Mouse (Mus musculus): ENCODE results near the gene Pea15a. TPM values are rescaled to one million over a fixed set of nuclear protein-coding genes. Genes with fewer than 3 reads are reported as not detected.

The Pea15a gene
- polyA plus RNA-seq, 1 experiment = 38.8 TPM

GRCm38 (mm10) chr1:172205741-172206087, 890 bp downstream of the Pea15a start:
- Histone ChIP-seq H3K27me3 (ENCODE audit: control insufficient read depth, insufficient read depth, low read length) (no peaks in the 10 kb centered on the region), H3K4me3 (ENCODE audit: control insufficient read depth, insufficient read depth, low read length) (no peak overlapping the region), H3K36me3 (ENCODE audit: control insufficient read depth, insufficient read depth, low read length) (no peaks in the 10 kb centered on the region), H3K27ac (ENCODE audit: control insufficient read depth, insufficient read depth, low read length) (no peak overlapping the region), H3K4me1 (replicated peaks; ENCODE audit: control insufficient read depth, insufficient read depth, low read length) (peaks cover 12% of the 10 kb centered on the region)
- 7% methylated on average over 3 of the region's 3 CpGs for WGBS
- TF ChIP-seq POLR2A (IDR thresholded peaks at IDR 0.05; ENCODE audit: control insufficient read depth, extremely low read depth, insufficient read depth, low read length, poor library complexity) (no peak), CTCF (IDR thresholded peaks at IDR 0.05; ENCODE audit: borderline replicate concordance, control insufficient read depth, extremely low read depth, insufficient read depth, low read length, poor library complexity) (no peak)
- no peak for DNase-seq

- TF ChIP-seq CTCF (IDR thresholded peaks at IDR 0.05; ENCODE audit: borderline replicate concordance, control insufficient read depth, extremely low read depth, insufficient read depth, low read length, poor library complexity) (no peak), POLR2A (IDR thresholded peaks at IDR 0.05; ENCODE audit: control insufficient read depth, extremely low read depth, insufficient read depth, low read length, poor library complexity) (no peak)
- no peaks in the 10 kb centered on the region for H3K36me3 ChIP-seq (ENCODE audit: control insufficient read depth, insufficient read depth, low read length)
- H3K27me3 ChIP-seq (ENCODE audit: control insufficient read depth, insufficient read depth, low read length) = no peaks in the 10 kb centered on the region
- WGBS = 78% methylated on average over 15 of the region's 15 CpGs
- peaks cover 12% of the 10 kb centered on the region for H3K4me1 ChIP-seq (replicated peaks; ENCODE audit: control insufficient read depth, insufficient read depth, low read length)
- no peak overlapping the region for H3K27ac ChIP-seq (ENCODE audit: control insufficient read depth, insufficient read depth, low read length)
- no peak overlapping the region for H3K4me3 ChIP-seq (ENCODE audit: control insufficient read depth, insufficient read depth, low read length)
- no peak for DNase-seq
These were observed 1.5 kb downstream of the Pea15a start for GRCm38 (mm10) chr1:172204814-172205740.

- Histone ChIP-seq H3K4me3 (ENCODE audit: control insufficient read depth, insufficient read depth, low read length) (no peak overlapping the region), H3K27ac (ENCODE audit: control insufficient read depth, insufficient read depth, low read length) (no peak overlapping the region), H3K27me3 (ENCODE audit: control insufficient read depth, insufficient read depth, low read length) (no peaks in the 10 kb centered on the region), H3K4me1 (replicated peaks; ENCODE audit: control insufficient read depth, insufficient read depth, low read length) (peaks cover 12% of the 10 kb centered on the region), H3K36me3 (ENCODE audit: control insufficient read depth, insufficient read depth, low read length) (0 out of 2 replicates have a peak, but pooled peaks cover 5% of the 10 kb centered on the region)
- WGBS = 83% methylated on average over 9 of the region's 9 CpGs
- no peak for DNase-seq
- TF ChIP-seq POLR2A (IDR thresholded peaks at IDR 0.05; ENCODE audit: control insufficient read depth, extremely low read depth, insufficient read depth, low read length, poor library complexity) = no peak
- no peak for TF ChIP-seq CTCF (IDR thresholded peaks at IDR 0.05; ENCODE audit: borderline replicate concordance, control insufficient read depth, extremely low read depth, insufficient read depth, low read length, poor library complexity)
These were observed 2.4 kb downstream of the Pea15a start for GRCm38 (mm10) chr1:172204033-172204813.

- 38% methylated on average over 4 of the region's 4 CpGs for WGBS
- Histone ChIP-seq H3K4me1 (replicated peaks; ENCODE audit: control insufficient read depth, insufficient read depth, low read length) (peaks cover 12% of the 10 kb centered on the region), H3K27ac (ENCODE audit: control insufficient read depth, insufficient read depth, low read length) (no peak overlapping the region), H3K4me3 (ENCODE audit: control insufficient read depth, insufficient read depth, low read length) (no peak overlapping the region), H3K27me3 (ENCODE audit: control insufficient read depth, insufficient read depth, low read length) (no peaks in the 10 kb centered on the region), H3K36me3 (ENCODE audit: control insufficient read depth, insufficient read depth, low read length) (peaks cover 5% of the 10 kb centered on the region; the same call in 1 of the 2 replicates)
- DNase-seq = no peak
- no peak for TF ChIP-seq POLR2A (IDR thresholded peaks at IDR 0.05; ENCODE audit: control insufficient read depth, extremely low read depth, insufficient read depth, low read length, poor library complexity)
- TF ChIP-seq CTCF (IDR thresholded peaks at IDR 0.05; ENCODE audit: borderline replicate concordance, control insufficient read depth, extremely low read depth, insufficient read depth, low read length, poor library complexity) = no peak
These were observed 3.0 kb downstream of the Pea15a start for GRCm38 (mm10) chr1:172203566-172203965.

- 92% methylated on average over 2 of the region's 2 CpGs for WGBS
These were observed 3.6 kb downstream of the Pea15a start for GRCm38 (mm10) chr1:172202894-172203522.

More at GRCm38 (mm10) chr1:172202894-172203522, 3.6 kb downstream of the Pea15a start:
- Histone ChIP-seq H3K4me3 (ENCODE audit: control insufficient read depth, insufficient read depth, low read length) (no peak overlapping the region), H3K36me3 (ENCODE audit: control insufficient read depth, insufficient read depth, low read length) (peaks cover 10% of the 10 kb centered on the region; the same call in 1 of the 2 replicates), H3K27ac (ENCODE audit: control insufficient read depth, insufficient read depth, low read length) (no peak overlapping the region), H3K4me1 (replicated peaks; ENCODE audit: control insufficient read depth, insufficient read depth, low read length) (peaks cover 12% of the 10 kb centered on the region), H3K27me3 (ENCODE audit: control insufficient read depth, insufficient read depth, low read length) (no peaks in the 10 kb centered on the region)
- TF ChIP-seq POLR2A (IDR thresholded peaks at IDR 0.05; ENCODE audit: control insufficient read depth, extremely low read depth, insufficient read depth, low read length, poor library complexity) (no peak), CTCF (IDR thresholded peaks at IDR 0.05; ENCODE audit: borderline replicate concordance, control insufficient read depth, extremely low read depth, insufficient read depth, low read length, poor library complexity) (no peak)
- no peak for DNase-seq
